Mouse (Mus musculus) kidney, embryonic 16.5 days (tissue): ENCODE data around the gene Pacrg. TPM values are rescaled to one million over a fixed set of nuclear protein-coding genes. Genes with fewer than 3 reads are reported as not detected.

Experiments
- ATAC-seq: fragments of 200-750 bp; cut with Nextera tagmentation; 2 replicates; pipeline ENCODE4 v1.8.0; 2017; ENCODE audit warnings: moderate TSS enrichment; ENCODE audit not compliant: low FRiP score, low TSS enrichment
- H3K27ac ChIP-seq: fragments of 300-500 bp; sonication (generic); 2 replicates; pipeline ENCODE4 v1.5.1; 2014; ENCODE audit warnings: low read length
- H3K27me3 ChIP-seq: fragments of 300-500 bp; sonication (generic); 2 replicates; pipeline ENCODE4 v1.6.1; 2014; ENCODE audit warnings: low read length, control low read depth, mixed read lengths; ENCODE audit not compliant: insufficient read depth
- H3K36me3 ChIP-seq: fragments of 300-500 bp; sonication (generic); 2 replicates; pipeline ENCODE4 v1.6.1; 2014; ENCODE audit warnings: low read length, control low read depth, mixed read lengths; ENCODE audit not compliant: insufficient read depth
- H3K4me1 ChIP-seq: fragments of 300-500 bp; sonication (generic); 2 replicates; pipeline ENCODE4 v1.6.1; 2014; ENCODE audit warnings: low read length, control low read depth, mixed read lengths; ENCODE audit not compliant: insufficient read depth
- H3K4me2 ChIP-seq: fragments of 300-500 bp; sonication (generic); replicated peaks from 2 replicates; pipeline ENCODE4 v1.6.1; 2014; ENCODE audit warnings: low read depth, low read length
- H3K4me3 ChIP-seq: fragments of 300-500 bp; sonication (generic); 2 replicates; pipeline ENCODE4 v1.5.1; 2014; ENCODE audit warnings: mild to moderate bottlenecking, low read length
- H3K9ac ChIP-seq: fragments of 300-500 bp; sonication (generic); replicated peaks from 2 replicates; pipeline ENCODE4 v1.6.1; 2014; ENCODE audit warnings: low read length
- H3K9me3 ChIP-seq: fragments of 300-500 bp; sonication (generic); 2 replicates; pipeline ENCODE4 v1.6.1; 2016; ENCODE audit warnings: low read length, control low read depth
- WGBS: fragments of 180-500 bp; shearing (Covaris S2); extraction: QIAGEN DNeasy Blood & Tissue Kit; methylation state at CpG from one replicate; pipeline ENCODE4 v1.1.7; 2014; 5-methylcytosine and 5-hydroxymethylcytosine counted together
- polyA plus RNA-seq: library from polyadenylated mRNA; unstranded; fragments of >200 nt; fragmentation: Nextera tagmentation; extraction: Ambion mirVana; gene quantifications from 2 replicates; pipeline ENCODE4 v1.2.1, GENCODE M21; 2015

Gene Pacrg
- polyA plus RNA-seq, result 2.9 and 3.9 TPM in 2 replicates

DNA sequence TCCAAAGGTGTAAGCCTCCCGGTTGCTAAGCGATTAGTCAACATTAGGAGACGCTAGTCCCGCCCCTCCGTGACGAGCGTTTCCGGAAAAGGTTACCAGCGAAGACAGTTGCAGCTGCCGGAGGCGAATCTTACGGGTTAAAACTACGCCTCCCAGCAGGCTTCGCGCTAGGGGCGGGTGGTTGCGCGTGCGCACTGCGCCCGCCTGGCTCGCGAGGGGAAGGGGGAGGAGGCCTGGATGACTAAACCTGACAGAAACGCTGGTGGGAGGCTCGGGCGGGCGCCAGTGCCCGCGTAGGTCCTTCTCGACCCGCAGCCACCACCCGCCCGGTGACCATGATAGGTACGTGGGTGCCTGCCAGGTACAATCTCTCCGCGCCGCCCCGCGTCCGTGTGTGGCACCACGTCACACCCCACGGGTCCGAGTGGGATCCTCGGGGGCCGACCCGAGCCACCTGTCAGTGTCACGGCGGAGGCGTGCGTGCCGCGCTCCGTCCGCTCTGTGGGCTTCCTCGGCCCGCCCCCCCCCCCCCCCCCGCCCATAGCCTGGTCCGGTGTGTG, at the start of gene Pacrg, which contains the start of gene Prkn:
Pacrg (minus strand) TSS at position 164 of the 560 bp plus-strand sequence.
Prkn (plus strand) TSS at position 237 of the 560 bp plus-strand sequence.
- WGBS, result 0% methylated on average over 50 of the region's 58 CpGs
- Histone ChIP-seq H3K36me3 (no peaks in the 10 kb centered on the region), H3K4me3 (peak within 1 kb of the TSS; percentile 82), H3K4me1 (peaks cover 5% of the 10 kb centered on the region; the same call in 1 of the 2 replicates), H3K27me3 (no peaks in the 10 kb centered on the region), H3K27ac (no peak within 1 kb of the TSS), H3K4me2 (peak within 1 kb of the TSS; percentile 73), H3K9ac (peak within 1 kb of the TSS; percentile 77), H3K9me3 (no peaks in the 10 kb centered on the region)
- peak; percentile 98 for ATAC-seq

DNA sequence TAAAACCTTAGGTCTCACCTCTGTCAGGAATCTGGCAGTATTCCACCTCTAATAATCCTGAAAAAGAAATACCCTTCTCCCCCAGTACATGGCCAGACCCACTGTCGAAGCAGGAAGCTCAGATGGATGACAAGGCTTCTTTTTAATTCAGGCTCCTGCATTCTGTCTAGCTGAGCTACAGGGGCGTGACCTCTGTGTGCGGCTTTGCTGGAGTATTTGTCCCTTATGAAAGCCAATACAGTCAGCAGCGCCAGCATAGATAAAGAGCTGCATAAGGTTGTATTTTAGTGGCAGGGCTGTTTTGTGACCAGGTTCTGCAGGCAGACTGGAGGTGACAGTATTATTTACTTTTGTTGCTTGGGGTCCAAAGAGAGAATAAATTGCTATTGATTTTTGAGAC, 47.8 kb upstream of the Pacrg start:
- Histone ChIP-seq H3K9ac (no peak overlapping the region), H3K9me3 (no peaks in the 10 kb centered on the region), H3K27ac (no peak overlapping the region), H3K4me3 (no peak overlapping the region), H3K4me2 (no peak overlapping the region), H3K36me3 (no peaks in the 10 kb centered on the region), H3K27me3 (no peaks in the 10 kb centered on the region), H3K4me1 (no peaks in the 10 kb centered on the region)
- 33% methylated on average over 4 of the region's 4 CpGs for WGBS
- no peak for ATAC-seq

DNA sequence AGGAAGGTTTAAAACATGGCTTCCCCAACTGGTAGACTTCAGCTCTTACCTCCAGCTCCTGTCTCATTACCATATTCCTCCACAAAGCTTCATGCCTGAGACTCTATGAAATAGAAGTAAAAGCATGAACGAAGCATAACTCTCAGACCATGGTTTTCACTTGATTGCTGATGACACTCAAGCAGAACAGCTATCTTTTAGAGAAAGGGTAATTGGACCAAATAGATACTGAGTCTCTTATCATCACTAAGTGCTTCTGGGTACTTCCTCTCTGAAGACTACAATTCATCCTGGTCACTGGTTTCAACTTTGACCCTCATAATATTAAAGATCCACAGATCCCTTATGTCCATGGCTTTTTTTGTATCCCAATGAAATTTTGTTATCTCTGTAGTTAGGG, 42.1 kb upstream of the Pacrg start:
- Histone ChIP-seq H3K9ac (no peak overlapping the region), H3K27ac (no peak overlapping the region), H3K36me3 (no peaks in the 10 kb centered on the region), H3K4me3 (no peak overlapping the region), H3K9me3 (no peaks in the 10 kb centered on the region), H3K4me1 (no peaks in the 10 kb centered on the region), H3K27me3 (no peaks in the 10 kb centered on the region), H3K4me2 (no peak overlapping the region)
- no peak for ATAC-seq
- WGBS, result 86% methylated on average over 1 of the region's 1 CpGs

DNA sequence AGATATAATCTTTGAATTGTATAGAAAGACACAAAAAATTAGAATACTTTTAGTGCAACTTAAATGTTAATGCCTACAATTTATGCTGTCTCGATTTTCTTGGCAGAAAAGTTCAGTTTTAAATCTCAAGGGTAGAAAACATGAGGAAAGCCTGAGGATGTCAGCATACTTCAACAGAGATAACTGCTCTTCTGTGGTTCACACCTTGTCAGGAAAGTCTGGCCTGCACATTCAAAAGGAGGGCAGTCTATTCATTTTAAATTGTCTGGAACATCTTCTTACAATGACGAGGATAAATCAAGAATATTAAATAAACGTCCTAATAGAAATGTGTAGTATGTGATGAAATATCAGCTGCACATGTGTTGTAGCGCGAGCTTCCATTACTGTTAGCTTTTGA, 38.9 kb upstream of the Pacrg start:
- H3K4me3 ChIP-seq, result no peak overlapping the region
- H3K27ac ChIP-seq, result no peak overlapping the region
- 77% methylated on average over 5 of the region's 5 CpGs for WGBS
- H3K36me3 ChIP-seq, result no peaks in the 10 kb centered on the region
- no peak overlapping the region for H3K4me2 ChIP-seq
- no peak overlapping the region for H3K9ac ChIP-seq
- no peaks in the 10 kb centered on the region for H3K9me3 ChIP-seq
- H3K27me3 ChIP-seq, result no peaks in the 10 kb centered on the region
- no peak for ATAC-seq
- H3K4me1 ChIP-seq, result no peaks in the 10 kb centered on the region

DNA sequence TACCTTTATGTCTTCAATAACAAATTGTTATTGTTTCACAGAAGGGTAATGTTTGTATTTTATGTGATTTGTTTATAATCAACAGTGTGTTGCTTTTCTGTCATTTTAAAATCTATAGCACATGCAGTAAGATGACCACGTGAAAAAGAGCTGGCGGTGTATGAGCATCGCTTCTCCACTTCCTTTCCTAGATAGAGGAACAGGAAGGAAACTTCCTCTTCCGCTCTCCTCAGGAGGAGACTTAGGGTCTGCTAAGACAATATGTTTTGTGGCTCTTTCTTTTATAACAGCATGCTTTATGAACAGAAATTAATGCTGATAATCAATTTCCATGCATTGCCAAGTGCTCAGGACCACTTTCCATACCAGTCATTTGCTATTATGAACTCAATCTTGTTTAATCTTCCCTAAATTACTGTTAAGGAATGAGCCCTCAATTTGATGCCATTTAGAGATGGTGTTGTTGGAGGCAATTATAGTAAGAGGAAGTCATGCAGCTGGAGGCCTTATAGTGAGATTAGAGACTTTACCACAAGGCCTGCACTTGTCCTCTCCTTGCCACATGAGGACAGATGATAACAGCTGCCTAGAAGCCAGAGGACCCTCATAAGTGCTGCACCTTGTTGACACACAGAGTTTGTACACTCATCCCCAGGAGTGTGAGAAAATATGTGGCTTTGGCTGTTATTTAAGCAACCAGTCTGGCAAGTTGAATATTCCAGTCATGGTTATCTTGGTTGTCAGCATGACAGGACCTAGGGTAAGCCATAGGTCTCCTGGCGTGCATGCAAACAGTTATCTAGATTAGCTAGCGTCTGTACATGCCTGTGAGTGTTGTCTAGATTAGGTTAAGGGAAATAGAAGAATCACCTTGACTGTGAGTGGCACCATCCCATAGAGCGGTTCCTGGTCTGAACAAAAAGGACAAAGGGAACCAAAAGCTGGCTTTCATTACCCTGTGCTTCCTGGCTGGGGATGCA, 34.4 kb upstream of the Pacrg start:
- Histone ChIP-seq H3K27me3 (no peaks in the 10 kb centered on the region), H3K9me3 (no peaks in the 10 kb centered on the region), H3K36me3 (no peaks in the 10 kb centered on the region), H3K4me1 (no peaks in the 10 kb centered on the region), H3K27ac (no peak overlapping the region), H3K4me2 (no peak overlapping the region), H3K9ac (no peak overlapping the region), H3K4me3 (no peak overlapping the region)
- no peak for ATAC-seq
- WGBS, result 84% methylated on average over 7 of the region's 7 CpGs

DNA sequence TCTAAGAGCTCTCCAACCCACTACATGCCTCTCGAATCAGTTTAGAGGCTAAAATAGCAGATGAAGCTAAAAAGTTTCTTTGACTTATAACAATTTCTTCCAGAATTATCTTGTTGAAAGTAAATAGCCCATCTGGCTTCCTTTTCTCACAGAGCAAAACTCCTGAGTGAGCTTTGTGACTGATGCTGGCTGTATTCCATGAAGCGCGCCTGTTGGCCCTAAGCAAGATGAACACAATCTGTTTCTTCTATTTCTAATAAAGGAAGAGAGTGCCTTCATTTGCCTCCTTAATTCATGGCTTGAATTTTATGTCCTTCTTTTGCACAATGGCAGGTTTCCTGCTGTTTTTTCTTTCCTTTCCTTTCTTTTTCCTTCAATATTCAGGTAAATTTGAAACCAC, 14.1 kb upstream of the Pacrg start:
- no peak overlapping the region for H3K4me3 ChIP-seq
- no peak overlapping the region for H3K4me2 ChIP-seq
- H3K27me3 ChIP-seq, result no peaks in the 10 kb centered on the region

DNA sequence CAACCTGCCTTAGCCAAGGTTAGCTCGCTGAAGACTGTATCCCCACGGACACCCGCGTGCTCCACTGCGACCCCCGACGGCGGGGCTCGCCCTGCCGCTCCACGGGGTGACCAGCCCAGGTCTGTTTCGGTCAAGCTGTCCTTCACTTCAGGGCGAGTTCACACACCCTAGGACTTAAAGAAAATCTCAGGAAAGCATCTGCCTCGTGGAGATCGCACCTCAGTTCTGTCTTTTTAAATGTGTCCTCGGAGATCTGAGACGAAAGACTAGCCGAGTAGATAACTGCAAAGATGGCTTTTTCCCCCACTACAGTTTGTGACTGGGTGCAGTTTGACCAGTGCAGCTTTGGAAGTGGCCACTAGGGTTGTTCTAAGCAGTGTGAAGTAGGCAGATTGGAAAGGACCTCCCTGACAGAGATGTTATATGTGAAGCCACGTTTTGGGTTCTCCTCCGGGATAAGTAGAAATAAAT, 655 bp upstream of the Pacrg start:
- peak overlapping the region; percentile 77 for H3K9ac ChIP-seq
- H3K27me3 ChIP-seq, result no peaks in the 10 kb centered on the region
- H3K27ac ChIP-seq, result no peak overlapping the region
- peak; percentile 62 for ATAC-seq
- H3K4me3 ChIP-seq, result peak overlapping the region; percentile 82
- peaks cover 5% of the 10 kb centered on the region; the same call in 1 of the 2 replicates for H3K4me1 ChIP-seq
- no peaks in the 10 kb centered on the region for H3K9me3 ChIP-seq
- 2% methylated on average over 20 of the region's 20 CpGs for WGBS
- H3K4me2 ChIP-seq, result peak overlapping the region; percentile 73
- H3K36me3 ChIP-seq, result no peaks in the 10 kb centered on the region

More for the DNA sequence above, 14.1 kb upstream of the Pacrg start:
- H3K9ac ChIP-seq, result no peak overlapping the region
- ATAC-seq, result no peak
- H3K27ac ChIP-seq, result no peak overlapping the region
- WGBS, result 93% methylated on average over 3 of the region's 3 CpGs
- no peaks in the 10 kb centered on the region for H3K4me1 ChIP-seq
- no peaks in the 10 kb centered on the region for H3K9me3 ChIP-seq
- no peaks in the 10 kb centered on the region for H3K36me3 ChIP-seq

DNA sequence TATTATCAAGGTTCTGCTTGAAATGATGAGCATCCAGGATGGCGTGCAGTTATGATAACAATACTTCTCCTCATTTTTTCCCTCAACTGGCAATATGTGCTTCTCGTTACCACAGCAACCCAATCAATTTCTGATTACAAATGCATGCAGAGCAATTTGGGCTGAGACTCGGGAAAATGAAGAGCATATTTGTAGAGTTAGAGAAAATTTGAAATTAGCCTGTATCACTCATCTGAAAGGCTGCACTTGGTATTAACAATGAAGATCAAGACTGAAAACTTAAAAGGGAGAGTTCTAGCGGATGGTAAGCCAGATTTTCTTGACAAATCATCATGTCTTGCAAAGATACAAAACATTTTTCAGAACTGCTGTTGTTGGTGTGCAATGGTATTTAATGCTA, 21.1 kb downstream of the Pacrg start:
- Histone ChIP-seq H3K27ac (no peak overlapping the region), H3K27me3 (no peaks in the 10 kb centered on the region), H3K4me1 (no peaks in the 10 kb centered on the region), H3K9ac (no peak overlapping the region), H3K36me3 (no peaks in the 10 kb centered on the region), H3K9me3 (no peaks in the 10 kb centered on the region), H3K4me2 (no peak overlapping the region), H3K4me3 (no peak overlapping the region)
- ATAC-seq, result no peak
- 84% methylated on average over 4 of the region's 4 CpGs for WGBS

DNA sequence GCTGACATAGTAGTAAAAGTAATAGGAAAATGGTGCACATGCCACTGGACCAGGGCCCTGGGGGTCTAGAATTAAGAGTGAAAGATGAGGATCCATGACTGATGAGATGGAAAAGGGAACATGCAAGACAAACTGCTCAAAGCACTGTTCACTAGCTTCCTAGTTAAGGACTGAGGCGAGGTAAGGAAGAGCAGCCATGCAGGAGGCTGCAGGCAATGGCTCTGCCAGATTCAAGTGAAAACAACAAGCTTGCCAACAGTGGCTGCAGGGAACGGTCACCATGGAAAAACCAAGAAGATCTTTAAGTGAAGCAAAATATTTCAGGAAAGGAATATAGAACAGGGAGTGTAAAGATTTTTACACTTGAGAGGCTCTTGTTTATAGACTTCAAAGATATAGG, 31.5 kb downstream of the Pacrg start:
- H3K4me2 ChIP-seq, result no peak overlapping the region
- no peak overlapping the region for H3K9ac ChIP-seq
- no peaks in the 10 kb centered on the region for H3K27me3 ChIP-seq
- H3K4me3 ChIP-seq, result no peak overlapping the region
- WGBS, result 70% methylated on average over 2 of the region's 2 CpGs
- no peak for ATAC-seq
- H3K36me3 ChIP-seq, result no peaks in the 10 kb centered on the region
- H3K4me1 ChIP-seq, result no peaks in the 10 kb centered on the region
- no peak overlapping the region for H3K27ac ChIP-seq
- no peaks in the 10 kb centered on the region for H3K9me3 ChIP-seq
